Mouse (Mus musculus): ENCODE measurements around the gene Lgals4. TPM values are rescaled to one million over a fixed set of nuclear protein-coding genes. Genes with fewer than 3 reads are reported as not detected.

The Lgals4 gene
- polyA plus RNA-seq, 1 experiment from 2014 or later, result 1.9 TPM

- WGBS, result 94% methylated on average over 5 of the region's 5 CpGs
- no peaks in the 10 kb centered on the region; the same call in 1 of the 2 replicates for H3K9me3 ChIP-seq (ENCODE audit: control insufficient read depth, low read length)
- no peak overlapping the region for H3K4me3 ChIP-seq (ENCODE audit: low read depth, low read length)
- no peak overlapping the region for H3K27ac ChIP-seq (replicated peaks; ENCODE audit: low read depth, low read length)
- DNase-seq (ENCODE audit: low spot score), result no peak
- no peak for ATAC-seq (ENCODE audit: insufficient number of reproducible peaks, low FRiP score, low TSS enrichment, low read depth)
- H3K9ac ChIP-seq (ENCODE audit: low read length), result no peak overlapping the region
- peaks cover 12% of the 10 kb centered on the region; the same call in 1 of the 2 replicates for H3K36me3 ChIP-seq (ENCODE audit: control insufficient read depth, insufficient read depth, low read length)
- peaks cover under 1% of the 10 kb centered on the region; the same call in 1 of the 2 replicates for H3K4me1 ChIP-seq (ENCODE audit: control insufficient read depth, insufficient read depth, low read length)
- H3K27me3 ChIP-seq (ENCODE audit: control insufficient read depth, insufficient read depth, low read length), result no peaks in the 10 kb centered on the region
- H3K4me2 ChIP-seq (ENCODE audit: low read depth, severe bottlenecking), result no peak overlapping the region
Measured at GRCm38 (mm10) chr7:28830981-28831380, 2.7 kb upstream of the Lgals4 start.

GRCm38 (mm10) chr7:28831411-28832125 is 2.1 kb upstream of the Lgals4 start:
- WGBS, result 91% methylated on average over 17 of the region's 17 CpGs
- Histone ChIP-seq H3K27ac (replicated peaks; ENCODE audit: low read depth, low read length) (no peak overlapping the region), H3K36me3 (ENCODE audit: control insufficient read depth, insufficient read depth, low read length) (peaks cover 12% of the 10 kb centered on the region; the same call in 1 of the 2 replicates)

GRCm38 (mm10) chr7:28832137-28832536 is 1.5 kb upstream of the Lgals4 start:
- DNase-seq (ENCODE audit: low spot score) (no peak), ATAC-seq (ENCODE audit: insufficient number of reproducible peaks, low FRiP score, low TSS enrichment, low read depth) (no peak)
- no peaks in the 10 kb centered on the region for H3K4me1 ChIP-seq (ENCODE audit: control insufficient read depth, insufficient read depth, low read length)
- no peak overlapping the region for H3K27ac ChIP-seq (replicated peaks; ENCODE audit: low read depth, low read length)
- H3K9me3 ChIP-seq (ENCODE audit: control insufficient read depth, low read length), result no peaks in the 10 kb centered on the region; the same call in 1 of the 2 replicates
- 67% methylated on average over 6 of the region's 6 CpGs for WGBS
- H3K4me3 ChIP-seq (ENCODE audit: low read depth, low read length), result no peak overlapping the region
- no peak overlapping the region for H3K9ac ChIP-seq (ENCODE audit: low read length)
- no peaks in the 10 kb centered on the region for H3K27me3 ChIP-seq (ENCODE audit: control insufficient read depth, insufficient read depth, low read length)
- H3K4me2 ChIP-seq (ENCODE audit: low read depth, severe bottlenecking), result no peak overlapping the region
- H3K36me3 ChIP-seq (ENCODE audit: control insufficient read depth, insufficient read depth, low read length), result peaks cover 12% of the 10 kb centered on the region; the same call in 1 of the 2 replicates

More at GRCm38 (mm10) chr7:28831411-28832125, 2.1 kb upstream of the Lgals4 start:
- no peak for DNase-seq (ENCODE audit: low spot score)
- Histone ChIP-seq H3K4me3 (ENCODE audit: low read depth, low read length) (no peak overlapping the region), H3K4me2 (ENCODE audit: low read depth, severe bottlenecking) (no peak overlapping the region), H3K4me1 (ENCODE audit: control insufficient read depth, insufficient read depth, low read length) (no peaks in the 10 kb centered on the region), H3K27me3 (ENCODE audit: control insufficient read depth, insufficient read depth, low read length) (no peaks in the 10 kb centered on the region), H3K9ac (ENCODE audit: low read length) (no peak overlapping the region), H3K9me3 (ENCODE audit: control insufficient read depth, low read length) (no peaks in the 10 kb centered on the region; the same call in 1 of the 2 replicates)
- no peak for ATAC-seq (ENCODE audit: insufficient number of reproducible peaks, low FRiP score, low TSS enrichment, low read depth)

- no peaks in the 10 kb centered on the region for H3K4me1 ChIP-seq (ENCODE audit: control insufficient read depth, insufficient read depth, low read length)
- no peaks in the 10 kb centered on the region for H3K27me3 ChIP-seq (ENCODE audit: control insufficient read depth, insufficient read depth, low read length)
- no peak overlapping the region for H3K9ac ChIP-seq (ENCODE audit: low read length)
- H3K27ac ChIP-seq (replicated peaks; ENCODE audit: low read depth, low read length), result no peak overlapping the region
- no peaks in the 10 kb centered on the region for H3K36me3 ChIP-seq (ENCODE audit: control insufficient read depth, insufficient read depth, low read length)
- no peaks in the 10 kb centered on the region for H3K9me3 ChIP-seq (ENCODE audit: control insufficient read depth, low read length)
- no peak for ATAC-seq (ENCODE audit: insufficient number of reproducible peaks, low FRiP score, low TSS enrichment, low read depth)
- WGBS, result 86% methylated on average over 5 of the region's 5 CpGs
- no peak overlapping the region for H3K4me2 ChIP-seq (ENCODE audit: low read depth, severe bottlenecking)
- no peak for DNase-seq (ENCODE audit: low spot score)
- no peak overlapping the region for H3K4me3 ChIP-seq (ENCODE audit: low read depth, low read length)
Measured at GRCm38 (mm10) chr7:28836936-28837335, 3.3 kb downstream of the Lgals4 start.

GRCm38 (mm10) chr7:28838331-28838730 is 4.7 kb downstream of the Lgals4 start:
- ATAC-seq (ENCODE audit: insufficient number of reproducible peaks, low FRiP score, low TSS enrichment, low read depth) (no peak), DNase-seq (ENCODE audit: low spot score) (no peak)
- Histone ChIP-seq H3K27me3 (ENCODE audit: control insufficient read depth, insufficient read depth, low read length) (no peaks in the 10 kb centered on the region), H3K27ac (replicated peaks; ENCODE audit: low read depth, low read length) (no peak overlapping the region), H3K9me3 (ENCODE audit: control insufficient read depth, low read length) (no peaks in the 10 kb centered on the region), H3K4me1 (ENCODE audit: control insufficient read depth, insufficient read depth, low read length) (no peaks in the 10 kb centered on the region), H3K4me3 (ENCODE audit: low read depth, low read length) (no peak overlapping the region), H3K4me2 (ENCODE audit: low read depth, severe bottlenecking) (no peak overlapping the region), H3K9ac (ENCODE audit: low read length) (no peak overlapping the region), H3K36me3 (ENCODE audit: control insufficient read depth, insufficient read depth, low read length) (no peaks in the 10 kb centered on the region)
- 76% methylated on average over 9 of the region's 9 CpGs for WGBS

- H3K36me3 ChIP-seq (ENCODE audit: control insufficient read depth, insufficient read depth, low read length), result no peaks in the 10 kb centered on the region
- WGBS, result 90% methylated on average over 1 of the region's 1 CpGs
- ATAC-seq (ENCODE audit: insufficient number of reproducible peaks, low FRiP score, low TSS enrichment, low read depth) (no peak), DNase-seq (ENCODE audit: low spot score) (no peak)
- no peaks in the 10 kb centered on the region for H3K9me3 ChIP-seq (ENCODE audit: control insufficient read depth, low read length)
- H3K4me1 ChIP-seq (ENCODE audit: control insufficient read depth, insufficient read depth, low read length), result peaks cover 8% of the 10 kb centered on the region; the same call in 1 of the 2 replicates
- no peaks in the 10 kb centered on the region for H3K27me3 ChIP-seq (ENCODE audit: control insufficient read depth, insufficient read depth, low read length)
- H3K9ac ChIP-seq (ENCODE audit: low read length), result no peak overlapping the region
- no peak overlapping the region for H3K4me2 ChIP-seq (ENCODE audit: low read depth, severe bottlenecking)
- H3K4me3 ChIP-seq (ENCODE audit: low read depth, low read length), result no peak overlapping the region
- no peak overlapping the region for H3K27ac ChIP-seq (replicated peaks; ENCODE audit: low read depth, low read length)
Measured at GRCm38 (mm10) chr7:28847273-28847672, 13.6 kb downstream of the Lgals4 start.

- Histone ChIP-seq H3K4me1 (ENCODE audit: control insufficient read depth, insufficient read depth, low read length) (peaks cover 8% of the 10 kb centered on the region; the same call in 1 of the 2 replicates), H3K27me3 (ENCODE audit: control insufficient read depth, insufficient read depth, low read length) (no peaks in the 10 kb centered on the region), H3K4me3 (ENCODE audit: low read depth, low read length) (no peak overlapping the region), H3K4me2 (ENCODE audit: low read depth, severe bottlenecking) (no peak overlapping the region), H3K9me3 (ENCODE audit: control insufficient read depth, low read length) (no peaks in the 10 kb centered on the region), H3K36me3 (ENCODE audit: control insufficient read depth, insufficient read depth, low read length) (no peaks in the 10 kb centered on the region), H3K9ac (ENCODE audit: low read length) (no peak overlapping the region), H3K27ac (replicated peaks; ENCODE audit: low read depth, low read length) (no peak overlapping the region; the same call in 1 of the 2 replicates)
- ATAC-seq (ENCODE audit: insufficient number of reproducible peaks, low FRiP score, low TSS enrichment, low read depth), result peak; percentile 69
- 19% methylated on average over 1 of the region's 1 CpGs for WGBS
- peak; percentile 52 for DNase-seq (ENCODE audit: low spot score)
Measured at GRCm38 (mm10) chr7:28849700-28850236, 16.1 kb downstream of the Lgals4 start.

- DNase-seq (ENCODE audit: low spot score), result no peak
- H3K4me2 ChIP-seq (ENCODE audit: low read depth, severe bottlenecking), result no peak overlapping the region
- H3K27me3 ChIP-seq (ENCODE audit: control insufficient read depth, insufficient read depth, low read length), result no peaks in the 10 kb centered on the region
- no peak overlapping the region for H3K4me3 ChIP-seq (ENCODE audit: low read depth, low read length)
- no peak overlapping the region for H3K27ac ChIP-seq (replicated peaks; ENCODE audit: low read depth, low read length)
- no peaks in the 10 kb centered on the region for H3K36me3 ChIP-seq (ENCODE audit: control insufficient read depth, insufficient read depth, low read length)
- no peak overlapping the region for H3K9ac ChIP-seq (ENCODE audit: low read length)
- WGBS, result 84% methylated on average over 4 of the region's 4 CpGs
- peaks cover 8% of the 10 kb centered on the region; the same call in 1 of the 2 replicates for H3K4me1 ChIP-seq (ENCODE audit: control insufficient read depth, insufficient read depth, low read length)
- ATAC-seq (ENCODE audit: insufficient number of reproducible peaks, low FRiP score, low TSS enrichment, low read depth), result no peak
- H3K9me3 ChIP-seq (ENCODE audit: control insufficient read depth, low read length), result no peaks in the 10 kb centered on the region
Measured at GRCm38 (mm10) chr7:28850642-28851041, 17.0 kb downstream of the Lgals4 start.
